Mouse (Mus musculus) MEL (cell line): ENCODE data around the gene Grhl1.

Experiments used
- CTCF ChIP-seq, 3 experiments: IDR thresholded peaks in 2 of 3; conservative IDR thresholded peaks in 1 of 3; 2 replicates each; pipeline ENCODE4 v1.5.1; 2011 to 2012; ENCODE audit warnings: low read length in 3 of 3, low read depth in 2 of 3, mild to moderate bottlenecking in 2 of 3, improper control_type of control experiment in 1 of 3, inconsistent platforms in 1 of 3, mixed read lengths in 1 of 3, moderate library complexity in 1 of 3; ENCODE audit not compliant: control insufficient read depth in 1 of 3, insufficient read depth in 1 of 3, poor library complexity in 1 of 3, severe bottlenecking in 1 of 3
- EP300 ChIP-seq, 2 experiments: IDR thresholded peaks; 2 replicates each; pipeline ENCODE4 v1.6.1; 2011; ENCODE audit warnings: improper control_type of control experiment in 2 of 2, low read length in 2 of 2, low read depth in 1 of 2, mild to moderate bottlenecking in 1 of 2
- GABPA ChIP-seq: IDR thresholded peaks from 2 replicates; pipeline ENCODE4 v1.6.1; 2012; ENCODE audit warnings: low read depth, mild to moderate bottlenecking, inconsistent platforms, low read length, improper control_type of control experiment, moderate library complexity
- GATA1 ChIP-seq: IDR thresholded peaks from 2 replicates; pipeline ENCODE4 v1.6.1; 2011; ENCODE audit warnings: low read depth, low read length, improper control_type of control experiment
- HCFC1 ChIP-seq: IDR thresholded peaks from 2 replicates; pipeline ENCODE4 v1.6.1; 2012; ENCODE audit warnings: low read depth, mild to moderate bottlenecking, inconsistent platforms, low read length, improper control_type of control experiment, moderate library complexity
- MAX ChIP-seq: IDR thresholded peaks from 2 replicates; pipeline ENCODE4 v1.6.1; 2011; ENCODE audit warnings: low read length, improper control_type of control experiment
- NRF1 ChIP-seq: IDR thresholded peaks from 2 replicates; pipeline ENCODE4 v1.6.1; 2014; ENCODE audit warnings: low read depth, mild to moderate bottlenecking, inconsistent platforms, low read length, improper control_type of control experiment, moderate library complexity; ENCODE audit not compliant: poor library complexity, insufficient read depth, severe bottlenecking
- POLR2AphosphoS2 ChIP-seq: IDR thresholded peaks from 2 replicates; pipeline ENCODE4 v1.6.1; 2011; ENCODE audit warnings: low read length, improper control_type of control experiment
- RAD21 ChIP-seq: IDR thresholded peaks from 2 replicates; pipeline ENCODE4 v1.6.1; 2011; ENCODE audit warnings: mild to moderate bottlenecking, low read depth, low read length, improper control_type of control experiment
- TAL1 ChIP-seq: IDR thresholded peaks from 2 replicates; pipeline ENCODE4 v1.6.1; 2012; ENCODE audit warnings: mild to moderate bottlenecking, inconsistent platforms, low read length, moderate library complexity, mixed read lengths
- TCF12 ChIP-seq: IDR thresholded peaks from 2 replicates; pipeline ENCODE4 v1.6.1; 2014; ENCODE audit warnings: low read depth, mild to moderate bottlenecking, inconsistent platforms, low read length, improper control_type of control experiment, moderate library complexity
- UBTF ChIP-seq: IDR thresholded peaks from 2 replicates; pipeline ENCODE4 v1.6.1; 2012; ENCODE audit warnings: low read depth, mild to moderate bottlenecking, inconsistent platforms, low read length, improper control_type of control experiment, moderate library complexity, borderline replicate concordance; ENCODE audit not compliant: insufficient read depth

DNA sequence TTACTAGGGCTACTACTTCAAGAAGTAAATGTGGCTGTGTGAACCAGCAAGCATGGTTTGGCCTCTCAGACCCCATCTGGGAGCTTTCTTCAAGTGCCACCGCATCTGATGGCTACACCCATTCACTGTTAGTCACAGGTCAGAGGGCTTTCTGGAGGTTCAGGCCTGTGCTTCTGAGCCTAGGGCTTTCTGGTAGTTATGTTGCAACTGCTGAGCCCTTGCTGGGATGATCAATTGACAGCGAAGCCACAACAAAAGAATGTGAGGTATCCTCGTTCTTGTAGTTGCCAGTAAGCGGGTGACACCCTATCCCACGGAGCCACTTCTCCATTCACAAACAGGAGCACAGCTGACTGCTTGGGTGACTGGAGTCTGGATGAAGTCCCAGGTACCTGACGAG, 6.8 kb upstream of the Grhl1 start:
- no peak for TF ChIP-seq TCF12
- no peak for TF ChIP-seq CTCF (IDR thresholded peaks at IDR 0.05 in 2 of 3, conservative IDR thresholded peaks at IDR 0.05 in 1 of 3; ENCODE audit: control insufficient read depth in 1 of 3, insufficient read depth in 1 of 3, low read depth in 2 of 3, low read length in 3 of 3, poor library complexity in 1 of 3, severe bottlenecking in 1 of 3)
- no peak for TF ChIP-seq RAD21
- no peak for TF ChIP-seq GABPA
- no peak for TF ChIP-seq MAX
- TF ChIP-seq HCFC1: no peak
- TF ChIP-seq GATA1: no peak
- no peak for TF ChIP-seq EP300 (IDR thresholded peaks at IDR 0.05; ENCODE audit: low read depth in 1 of 2, low read length in 2 of 2)
- TF ChIP-seq NRF1: no peak
- TF ChIP-seq TAL1: no peak
- no peak for TF ChIP-seq POLR2AphosphoS2
- no peak for TF ChIP-seq UBTF
